Mouse (Mus musculus) hindbrain, embryonic 15.5 days (tissue): ENCODE results near the gene Tprn. TPM values are rescaled to one million over a fixed set of nuclear protein-coding genes. Genes with fewer than 3 reads are reported as not detected.

Experiments
- ATAC-seq: fragments of 200-750 bp; cut with Nextera tagmentation; 2 replicates; pipeline ENCODE4 v1.8.0; 2017; ENCODE audit warnings: low read depth, moderate number of reproducible peaks, moderate TSS enrichment; ENCODE audit not compliant: low FRiP score
- H3K27ac ChIP-seq: fragments of 300-500 bp; sonication (generic); replicated peaks from 2 replicates; pipeline ENCODE4 v1.5.1; 2015; ENCODE audit warnings: mild to moderate bottlenecking, inconsistent platforms
- H3K27me3 ChIP-seq: fragments of 300-500 bp; sonication (generic); 2 replicates; pipeline ENCODE4 v1.6.1; 2015; ENCODE audit warnings: control low read depth, inconsistent platforms
- H3K36me3 ChIP-seq: fragments of 300-500 bp; sonication (generic); 2 replicates; pipeline ENCODE4 v1.6.1; 2015; ENCODE audit warnings: control low read depth, inconsistent platforms
- H3K4me1 ChIP-seq: fragments of 300-500 bp; sonication (generic); replicated peaks from 2 replicates; pipeline ENCODE4 v1.6.1; 2015; ENCODE audit warnings: control low read depth, inconsistent platforms
- H3K4me2 ChIP-seq: fragments of 300-500 bp; sonication (generic); 2 replicates; pipeline ENCODE4 v1.6.1; 2015; ENCODE audit warnings: moderate library complexity, mild to moderate bottlenecking, inconsistent platforms
- H3K4me3 ChIP-seq: fragments of 300-500 bp; sonication (generic); 2 replicates; pipeline ENCODE4 v1.5.1; 2015; ENCODE audit warnings: mild to moderate bottlenecking, inconsistent platforms
- H3K9ac ChIP-seq: fragments of 300-500 bp; sonication (generic); 2 replicates; pipeline ENCODE4 v1.6.1; 2015; ENCODE audit warnings: inconsistent platforms
- H3K9me3 ChIP-seq: fragments of 300-500 bp; sonication (generic); 2 replicates; pipeline ENCODE4 v1.6.1; 2016; ENCODE audit warnings: control low read depth, inconsistent platforms
- WGBS: fragments of 180-500 bp; shearing (Covaris S2); methylation state at CpG from one replicate; pipeline ENCODE4 v1.1.7; 2015; 5-methylcytosine and 5-hydroxymethylcytosine counted together
- polyA plus RNA-seq: library from polyadenylated mRNA; unstranded; fragments of >200 nt; fragmentation: Nextera tagmentation; extraction: Ambion mirVana; gene quantifications from 2 replicates; pipeline ENCODE4 v1.2.1, GENCODE M21; 2015

Gene Tprn
- polyA plus RNA-seq, 1 experiment from 2014 or later = 21.5 TPM

DNA sequence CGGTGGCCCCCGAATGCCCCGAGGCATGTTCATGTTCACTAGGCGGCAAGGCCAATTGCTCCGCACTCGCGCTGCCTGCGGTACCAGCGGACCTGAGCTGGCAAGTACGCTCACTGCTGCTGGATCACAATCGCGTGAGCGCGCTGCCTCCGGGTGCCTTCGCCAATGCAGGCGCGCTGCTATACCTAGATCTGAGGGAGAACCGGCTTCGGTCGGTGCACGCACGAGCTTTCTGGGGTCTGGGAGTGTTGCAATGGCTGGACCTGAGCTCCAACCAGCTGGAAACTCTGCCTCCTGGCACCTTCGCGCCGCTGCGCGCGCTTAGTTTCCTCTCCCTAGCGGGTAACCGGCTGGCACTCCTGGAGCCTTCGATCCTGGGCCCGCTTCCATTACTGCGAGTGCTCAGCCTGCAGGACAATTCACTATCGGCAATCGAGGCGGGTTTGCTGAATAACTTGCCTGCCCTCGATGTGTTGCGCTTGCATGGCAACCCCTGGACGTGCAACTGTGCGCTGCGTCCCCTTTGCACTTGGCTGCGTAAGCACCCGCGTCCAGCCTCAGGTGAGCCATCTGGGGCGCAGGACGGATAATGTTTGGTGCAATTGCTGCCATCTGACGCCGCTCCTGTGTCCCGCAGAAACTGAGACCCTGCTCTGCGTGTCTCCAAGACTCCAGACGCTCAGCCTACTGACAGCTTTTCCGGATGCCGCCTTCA is 27.8 kb downstream of the Tprn start:
- no peaks in the 10 kb centered on the region for H3K9me3 ChIP-seq
- peaks cover 45% of the 10 kb centered on the region for H3K4me1 ChIP-seq
- peaks cover 11% of the 10 kb centered on the region; the same call in 1 of the 2 replicates for H3K36me3 ChIP-seq
- peaks cover 67% of the 10 kb centered on the region for H3K27me3 ChIP-seq
- peak; percentile 17 for ATAC-seq
- WGBS = 2% methylated on average over 54 of the region's 54 CpGs
- H3K9ac ChIP-seq = peak overlapping the region; percentile 25
- H3K4me2 ChIP-seq = peak overlapping the region; percentile 62
- H3K27ac ChIP-seq = peak overlapping the region; percentile 53
- peak overlapping the region; percentile 29 for H3K4me3 ChIP-seq

DNA sequence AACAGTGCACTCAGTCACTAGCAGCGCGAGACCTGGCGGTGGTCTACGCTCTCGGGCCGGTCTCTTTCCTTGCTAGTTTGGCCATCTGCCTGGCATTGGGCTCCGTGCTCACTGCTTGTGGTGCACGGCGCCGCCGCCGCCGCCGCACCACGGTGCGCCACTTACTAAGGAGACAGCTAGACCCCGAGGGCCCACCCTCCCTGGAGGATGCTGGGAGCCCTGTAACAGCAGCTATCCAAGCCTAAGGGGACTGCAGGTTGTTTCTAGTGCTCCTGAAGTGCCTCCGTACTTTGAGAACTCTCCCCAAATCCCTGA is 28.4 kb downstream of the Tprn start:
- ATAC-seq = peak; percentile 10; the same call in 1 of the 2 replicates
- H3K36me3 ChIP-seq = peaks cover 7% of the 10 kb centered on the region; the same call in 1 of the 2 replicates
- H3K27me3 ChIP-seq = peaks cover 67% of the 10 kb centered on the region
- WGBS = under 1% methylated on average over 18 of the region's 18 CpGs
- no peak overlapping the region for H3K9ac ChIP-seq
- H3K4me2 ChIP-seq = peak overlapping the region; percentile 62
- peak overlapping the region; percentile 53; the same call in 1 of the 2 replicates for H3K27ac ChIP-seq
- H3K4me1 ChIP-seq = peaks cover 45% of the 10 kb centered on the region
- no peaks in the 10 kb centered on the region for H3K9me3 ChIP-seq
- H3K4me3 ChIP-seq = peak overlapping the region; percentile 29

DNA sequence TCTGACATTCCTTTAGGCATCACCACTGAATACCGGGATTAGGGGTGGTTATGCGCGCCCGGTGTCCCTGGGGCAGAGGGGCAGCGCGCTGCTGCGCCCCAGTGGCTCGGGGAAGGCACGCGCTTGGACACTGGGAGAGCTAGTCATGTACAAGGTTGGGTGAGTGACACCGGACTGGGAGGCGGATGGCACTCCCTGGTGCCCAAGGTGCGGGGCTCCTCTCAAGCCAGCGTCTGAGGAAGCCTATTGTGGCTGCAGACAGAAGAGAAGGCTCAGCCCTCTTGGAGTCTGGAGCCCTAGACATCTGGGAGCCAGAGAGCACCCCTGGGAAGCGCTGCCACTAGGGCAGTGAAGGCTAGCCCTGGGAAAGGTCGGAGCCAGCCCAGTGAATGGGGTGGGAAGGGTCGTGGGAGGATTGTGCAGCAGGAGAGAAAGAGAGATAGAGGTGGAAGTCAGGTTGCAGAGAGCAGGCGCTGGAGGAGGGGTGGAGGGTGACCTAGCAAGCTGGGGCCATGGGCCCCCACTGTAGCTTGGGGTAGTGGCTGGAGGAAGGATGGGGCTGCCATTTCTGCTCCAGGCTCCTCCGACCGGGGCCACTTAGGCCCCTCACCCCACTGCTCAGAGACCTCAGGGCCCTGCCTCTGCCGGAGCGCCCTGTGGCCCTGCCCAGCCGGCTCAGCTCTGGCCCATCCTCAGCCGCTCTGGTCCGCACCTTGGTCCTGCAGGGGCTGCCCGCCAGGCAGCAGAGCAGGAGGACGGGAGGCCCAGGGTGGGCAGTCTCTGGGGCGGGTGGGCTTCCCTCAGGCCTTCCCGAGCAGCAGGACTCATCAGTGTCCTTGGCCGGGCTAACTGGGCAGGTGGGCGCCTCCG is 29.0 kb downstream of the Tprn start:
- Histone ChIP-seq H3K36me3 (peaks cover 10% of the 10 kb centered on the region; the same call in 1 of the 2 replicates), H3K9ac (0 out of 2 replicates have a peak overlapping the region, but pooled peaks have one; percentile 6), H3K9me3 (no peaks in the 10 kb centered on the region), H3K27ac (no peak overlapping the region), H3K4me3 (0 out of 2 replicates have a peak overlapping the region, but pooled peaks have one; percentile 16), H3K27me3 (peaks cover 71% of the 10 kb centered on the region), H3K4me1 (peaks cover 45% of the 10 kb centered on the region), H3K4me2 (peak overlapping the region; percentile 62)
- ATAC-seq = no peak
- WGBS = 8% methylated on average over 32 of the region's 32 CpGs

DNA sequence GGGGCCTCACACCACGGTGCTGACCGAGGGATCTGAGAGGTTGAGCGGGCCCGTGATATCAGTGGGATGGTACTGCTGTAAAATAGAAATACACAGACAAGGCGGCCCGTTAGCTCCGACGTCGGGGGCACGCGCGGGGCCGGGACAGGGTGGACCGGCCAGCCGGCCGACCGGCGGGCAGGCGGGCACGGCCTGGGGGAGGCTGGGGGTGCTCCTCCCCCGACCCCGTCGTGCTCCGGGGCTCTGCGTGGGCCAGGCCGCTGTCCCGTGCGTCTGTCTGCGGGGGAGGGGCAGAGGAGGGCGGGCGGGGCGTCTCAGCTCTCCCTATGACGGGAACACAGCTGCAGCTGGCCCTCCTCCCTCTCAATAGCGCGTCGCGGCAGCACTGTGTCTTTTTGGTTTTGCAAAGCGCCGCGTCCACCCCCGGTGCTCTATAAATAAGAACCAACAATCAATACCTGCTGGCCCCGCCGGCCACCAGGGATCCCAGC is 29.7 kb downstream of the Tprn start:
- Histone ChIP-seq H3K9me3 (no peaks in the 10 kb centered on the region), H3K27ac (no peak overlapping the region), H3K4me2 (peak overlapping the region; percentile 43), H3K4me1 (peaks cover 42% of the 10 kb centered on the region), H3K36me3 (peaks cover 17% of the 10 kb centered on the region; the same call in 1 of the 2 replicates), H3K27me3 (peaks cover 77% of the 10 kb centered on the region), H3K4me3 (peak overlapping the region; percentile 16), H3K9ac (peak overlapping the region; percentile 8; the same call in 1 of the 2 replicates)
- whole genome bisulfite sequencing = 7% methylated on average over 37 of the region's 43 CpGs
- no peak for ATAC-seq

DNA sequence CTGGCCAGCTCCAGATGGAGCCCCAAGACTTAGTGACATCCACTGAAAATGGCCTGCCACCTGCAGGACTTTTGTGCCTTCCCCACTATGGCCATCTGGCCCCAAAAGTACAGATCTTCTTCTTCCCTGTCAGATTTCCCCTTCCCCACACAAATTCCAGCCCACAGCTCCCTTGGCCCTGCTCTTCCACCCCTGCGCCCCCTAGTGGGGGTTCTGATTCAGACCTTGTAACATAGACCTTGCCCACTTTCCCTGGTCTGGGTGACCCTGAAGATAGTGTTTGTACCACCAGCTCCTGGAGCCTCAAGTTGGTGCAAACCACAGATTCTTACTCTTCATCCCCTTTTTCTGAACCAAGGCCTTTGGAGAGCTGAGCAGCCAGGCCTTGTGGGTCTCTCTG is 30.4 kb downstream of the Tprn start:
- no peak overlapping the region for H3K27ac ChIP-seq
- peaks cover 83% of the 10 kb centered on the region for H3K27me3 ChIP-seq
- no peak overlapping the region for H3K4me2 ChIP-seq
- peaks cover 39% of the 10 kb centered on the region for H3K4me1 ChIP-seq
- H3K4me3 ChIP-seq = 0 out of 2 replicates have a peak overlapping the region, but pooled peaks have one; percentile 16
- ATAC-seq = no peak
- no peak overlapping the region for H3K9ac ChIP-seq
- no peaks in the 10 kb centered on the region for H3K9me3 ChIP-seq
- peaks cover 22% of the 10 kb centered on the region; the same call in 1 of the 2 replicates for H3K36me3 ChIP-seq
- WGBS = 0% methylated on average over 1 of the region's 1 CpGs

DNA sequence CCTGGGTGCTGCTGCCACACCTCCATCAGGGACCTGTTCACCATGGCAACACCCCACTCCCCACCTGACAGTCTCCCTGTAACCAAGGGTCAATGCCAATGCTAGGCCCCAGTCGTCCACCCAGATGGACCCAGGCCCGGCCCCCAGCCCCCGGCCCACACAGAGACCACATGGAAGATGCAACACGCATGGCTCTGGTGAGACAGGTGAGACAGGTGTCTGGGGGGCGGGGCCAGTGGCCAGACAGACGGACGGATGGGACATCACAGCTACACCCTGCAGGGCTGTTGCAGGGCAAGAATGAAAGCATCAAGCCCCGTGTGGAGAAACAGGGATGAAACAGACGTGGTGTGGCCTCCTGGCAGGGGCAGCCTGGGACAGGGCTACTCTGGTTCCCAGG is 31.3 kb downstream of the Tprn start:
- Histone ChIP-seq H3K9me3 (no peaks in the 10 kb centered on the region), H3K9ac (no peak overlapping the region), H3K4me1 (peaks cover 39% of the 10 kb centered on the region), H3K27ac (no peak overlapping the region), H3K4me2 (no peak overlapping the region), H3K27me3 (peaks cover 83% of the 10 kb centered on the region), H3K36me3 (peaks cover 22% of the 10 kb centered on the region; the same call in 1 of the 2 replicates), H3K4me3 (no peak overlapping the region)
- no peak for ATAC-seq
- 78% methylated on average over 9 of the region's 9 CpGs for WGBS

DNA sequence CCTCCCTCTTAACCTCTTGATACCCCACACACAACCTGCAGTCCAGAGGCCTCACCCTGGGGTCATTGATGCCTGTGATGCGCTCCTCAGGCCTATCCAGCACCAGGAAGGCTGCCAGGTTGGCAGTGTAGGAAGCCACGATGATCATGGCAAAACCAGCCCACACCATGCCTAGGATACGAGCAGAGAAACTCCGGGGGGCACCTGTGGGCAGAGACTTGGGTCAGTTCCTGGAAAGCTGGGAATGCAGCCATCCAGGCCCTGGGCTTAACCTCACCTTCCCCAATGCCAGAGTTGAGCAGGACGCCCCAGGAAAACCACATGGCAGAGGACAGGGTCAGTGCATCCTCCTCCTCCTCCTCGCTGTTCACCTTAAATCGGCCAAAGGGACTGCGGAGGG is 34.7 kb downstream of the Tprn start:
- no peak overlapping the region for H3K4me2 ChIP-seq
- 88% methylated on average over 8 of the region's 8 CpGs for WGBS
- H3K4me1 ChIP-seq = peaks cover 7% of the 10 kb centered on the region
- H3K27ac ChIP-seq = no peak overlapping the region
- no peak overlapping the region for H3K4me3 ChIP-seq
- H3K27me3 ChIP-seq = peaks cover 51% of the 10 kb centered on the region
- ATAC-seq = no peak
- peaks cover 29% of the 10 kb centered on the region for H3K36me3 ChIP-seq
- no peaks in the 10 kb centered on the region for H3K9me3 ChIP-seq
- H3K9ac ChIP-seq = no peak overlapping the region

DNA sequence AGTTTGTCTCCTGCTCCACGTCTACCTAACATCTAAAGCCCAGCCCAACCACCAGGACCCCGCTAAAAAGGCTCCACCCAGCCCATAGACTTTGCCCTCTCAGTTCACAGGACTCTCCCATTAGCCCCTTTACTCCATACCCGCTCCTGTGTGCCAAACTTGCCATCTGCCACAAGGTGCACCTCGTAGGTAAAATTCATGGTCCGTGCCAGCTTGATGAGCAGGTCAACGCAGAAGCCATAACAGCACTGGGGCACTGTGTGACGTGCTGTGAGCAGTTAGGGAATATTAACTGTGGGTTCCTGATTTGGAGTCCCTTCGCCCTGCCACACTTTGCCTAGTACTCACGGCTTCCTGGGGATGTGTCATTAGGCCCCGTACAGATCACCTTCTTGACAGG is 35.6 kb downstream of the Tprn start:
- Histone ChIP-seq H3K4me3 (no peak overlapping the region), H3K4me1 (no peaks in the 10 kb centered on the region), H3K27ac (no peak overlapping the region), H3K36me3 (peaks cover 32% of the 10 kb centered on the region), H3K4me2 (no peak overlapping the region), H3K27me3 (peaks cover 44% of the 10 kb centered on the region), H3K9ac (no peak overlapping the region), H3K9me3 (no peaks in the 10 kb centered on the region)
- no peak for ATAC-seq
- 85% methylated on average over 10 of the region's 10 CpGs for WGBS

DNA sequence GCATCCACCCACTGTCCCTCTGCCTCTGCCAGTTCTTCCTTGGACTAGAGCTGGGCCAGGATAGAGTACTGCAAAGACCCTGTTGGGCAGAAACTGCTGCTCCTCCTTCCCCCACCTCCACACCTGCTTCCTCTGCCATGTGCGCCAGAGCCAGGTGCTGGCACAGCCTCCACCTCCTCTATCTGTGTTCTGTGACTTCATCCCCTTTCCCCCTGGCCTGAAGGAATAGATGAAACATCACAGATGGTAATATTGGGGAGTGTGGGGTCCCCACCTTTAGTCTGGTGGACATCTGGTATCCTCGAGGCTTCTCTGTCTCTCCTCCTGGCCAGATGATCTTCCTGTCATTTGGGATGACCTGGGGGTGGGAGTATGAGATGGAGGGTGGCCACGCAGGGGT is 41.0 kb downstream of the Tprn start:
- H3K9me3 ChIP-seq = no peaks in the 10 kb centered on the region
- no peak overlapping the region for H3K4me3 ChIP-seq
- H3K9ac ChIP-seq = no peak overlapping the region
- H3K27me3 ChIP-seq = peaks cover 30% of the 10 kb centered on the region
- peaks cover 12% of the 10 kb centered on the region for H3K4me1 ChIP-seq
- 57% methylated on average over 3 of the region's 3 CpGs for WGBS
- no peak for ATAC-seq
- no peak overlapping the region for H3K27ac ChIP-seq
- H3K4me2 ChIP-seq = no peak overlapping the region
- peaks cover 16% of the 10 kb centered on the region for H3K36me3 ChIP-seq

DNA sequence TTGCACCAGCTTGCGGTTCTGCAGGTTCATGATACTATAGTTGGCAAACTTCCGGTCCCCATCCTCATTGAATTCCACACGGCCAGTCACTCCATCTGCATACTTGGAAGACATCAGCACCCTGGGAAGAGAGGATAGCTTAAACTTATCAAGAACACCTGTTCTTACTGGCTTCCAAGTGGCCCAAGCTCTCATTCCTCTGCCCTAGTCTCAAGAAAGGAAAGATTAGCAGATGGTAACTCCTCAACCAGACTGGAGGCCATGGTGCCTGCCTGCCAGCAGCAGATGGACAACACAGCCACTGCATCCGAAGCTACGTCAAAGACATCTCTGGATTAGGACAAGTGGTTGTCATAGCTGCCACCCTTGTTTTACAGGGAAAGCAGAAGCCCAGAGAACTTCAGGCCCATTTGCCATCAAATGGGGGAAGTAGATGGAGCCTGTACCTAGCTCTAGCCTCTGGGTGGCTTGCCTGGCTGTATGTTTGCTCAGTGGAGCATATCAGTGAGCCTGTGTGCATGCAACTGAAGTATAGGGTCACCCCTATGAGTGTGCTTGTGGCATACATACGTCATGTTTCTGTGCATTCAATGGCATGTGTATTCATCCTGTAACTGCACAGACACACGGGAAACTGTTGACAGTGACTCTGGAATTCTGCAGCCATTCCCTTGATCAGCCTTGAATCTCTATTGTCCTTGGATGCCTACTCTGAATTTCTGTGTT is 41.7 kb downstream of the Tprn start:
- H3K36me3 ChIP-seq = peaks cover 23% of the 10 kb centered on the region
- 0 out of 2 replicates have a peak overlapping the region, but pooled peaks have one; percentile 35 for H3K27ac ChIP-seq
- H3K4me1 ChIP-seq = peaks cover 12% of the 10 kb centered on the region
- H3K9ac ChIP-seq = no peak overlapping the region
- peak overlapping the region; percentile 69 for H3K4me2 ChIP-seq
- peaks cover 34% of the 10 kb centered on the region for H3K27me3 ChIP-seq
- no peak for ATAC-seq
- H3K4me3 ChIP-seq = peak overlapping the region; percentile 42; the same call in 1 of the 2 replicates
- WGBS = 64% methylated on average over 7 of the region's 7 CpGs
- H3K9me3 ChIP-seq = no peaks in the 10 kb centered on the region

DNA sequence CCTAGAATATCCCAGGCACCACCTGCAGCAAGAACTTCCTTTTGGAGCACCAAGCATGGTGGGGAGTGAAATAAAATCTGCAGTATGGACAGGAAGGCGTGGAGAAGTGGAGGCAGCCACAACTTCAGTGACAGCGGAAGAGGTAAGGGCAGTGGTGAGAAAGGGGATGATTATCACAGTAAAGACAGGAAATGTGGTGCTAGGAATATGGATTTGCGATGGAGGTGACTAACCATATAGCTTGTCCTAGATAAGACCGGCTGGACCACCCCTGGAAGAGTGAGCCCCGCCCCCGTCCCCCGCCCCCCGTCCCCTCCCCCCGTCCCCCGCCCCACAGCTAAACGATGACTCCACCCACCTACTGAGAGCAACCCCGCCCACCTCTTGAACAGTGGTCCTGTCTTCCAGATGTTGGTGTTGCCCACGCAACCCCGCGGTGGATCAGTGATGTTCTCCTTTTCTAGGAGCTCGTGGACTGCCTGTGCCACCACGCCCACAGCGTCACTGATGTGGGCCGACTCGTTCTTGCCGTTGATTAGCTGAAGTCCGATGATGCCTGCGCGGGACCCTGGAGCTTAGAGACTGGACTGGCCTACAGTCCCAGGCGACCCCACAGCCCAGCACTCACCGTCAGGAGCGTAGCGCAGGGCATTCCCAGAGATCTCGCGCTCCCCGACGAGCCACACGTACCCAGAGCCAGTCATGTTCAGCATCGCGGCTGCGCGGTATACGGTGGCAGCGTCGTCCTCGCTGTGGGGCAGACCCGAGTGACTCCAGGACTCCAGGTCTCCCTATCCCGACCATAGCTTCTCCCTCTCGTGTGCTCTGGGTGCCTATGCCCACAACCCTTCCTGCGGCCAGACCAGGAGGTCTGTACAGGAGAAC is 42.5 kb downstream of the Tprn start:
- H3K4me2 ChIP-seq = peak overlapping the region; percentile 69
- H3K9me3 ChIP-seq = no peaks in the 10 kb centered on the region
- WGBS = 4% methylated on average over 45 of the region's 45 CpGs
- peaks cover 12% of the 10 kb centered on the region for H3K4me1 ChIP-seq
- H3K27me3 ChIP-seq = peaks cover 42% of the 10 kb centered on the region
- ATAC-seq = peak; percentile 88
- H3K9ac ChIP-seq = peak overlapping the region; percentile 49
- H3K27ac ChIP-seq = peak overlapping the region; percentile 63
- peak overlapping the region; percentile 42 for H3K4me3 ChIP-seq
- H3K36me3 ChIP-seq = peaks cover 26% of the 10 kb centered on the region
